Mouse (Mus musculus) myocyte (in vitro differentiated cells): ENCODE measurements at regions not wholly inside any gene's neighbourhood (a gene's known extent, or its start where the extent isn't known, plus 50 kb on each side); places are given as distances from the start of the nearest gene placed in this dataset.

Experiments used
- H3K27me3 ChIP-seq: one replicate; pipeline ENCODE4 v1.6.1; 2011; ENCODE audit not compliant: control insufficient read depth, insufficient read depth, insufficient read length
- H3K36me3 ChIP-seq: one replicate; pipeline ENCODE4 v1.6.1; 2011; ENCODE audit not compliant: control insufficient read depth, insufficient read depth
- H3K4me2 ChIP-seq: one replicate; pipeline ENCODE4 v1.6.1; 2011; ENCODE audit warnings: low read depth, control low read depth
- H3K4me3 ChIP-seq: one replicate; pipeline ENCODE4 v1.5.1; 2011; ENCODE audit warnings: mild to moderate bottlenecking, control low read depth, moderate library complexity
- H3K79me2 ChIP-seq: one replicate; pipeline ENCODE4 v1.6.1; 2011; ENCODE audit not compliant: control insufficient read depth, insufficient read depth
- H3ac ChIP-seq: one replicate; pipeline ENCODE4 v1.6.1; 2011; ENCODE audit not compliant: control insufficient read depth, insufficient read length
- CEBPB ChIP-seq: IDR thresholded peaks from 2 replicates; pipeline ENCODE4 v1.6.1; 2011; ENCODE audit warnings: mild to moderate bottlenecking, moderate library complexity; ENCODE audit not compliant: poor library complexity, insufficient read depth, severe bottlenecking
- E2F4 ChIP-seq: IDR thresholded peaks from one replicate; pipeline ENCODE4 v1.6.1; 2011; ENCODE audit warnings: mild to moderate bottlenecking, control low read depth, moderate library complexity; ENCODE audit not compliant: insufficient read depth
- MAX ChIP-seq: IDR thresholded peaks from one replicate; pipeline ENCODE4 v1.6.1; 2011; ENCODE audit warnings: low read depth, mild to moderate bottlenecking, control low read depth
- MYOD1 ChIP-seq, 3 experiments: IDR thresholded peaks; one replicate each; pipeline ENCODE4 v1.6.1; 2011; ENCODE audit warnings: control low read depth in 2 of 3, low read depth in 2 of 3, mild to moderate bottlenecking in 2 of 3, moderate library complexity in 1 of 3; ENCODE audit not compliant: insufficient read length in 2 of 3, control insufficient read depth in 1 of 3
- MYOG ChIP-seq, 3 experiments: IDR thresholded peaks; one replicate each; pipeline ENCODE4 v1.6.1; 2011; ENCODE audit warnings: control low read depth in 2 of 3, low read depth in 2 of 3, mild to moderate bottlenecking in 2 of 3; ENCODE audit not compliant: insufficient read length in 2 of 3, control insufficient read depth in 1 of 3, insufficient read depth in 1 of 3
- POLR2A ChIP-seq: IDR thresholded peaks from one replicate; pipeline ENCODE4 v1.6.1; 2011; ENCODE audit warnings: low read depth, mild to moderate bottlenecking, control low read depth, moderate library complexity; ENCODE audit not compliant: insufficient read length
- POLR2AphosphoS2 ChIP-seq: IDR thresholded peaks from one replicate; pipeline ENCODE4 v1.6.1; 2011; ENCODE audit warnings: low read depth, control low read depth; ENCODE audit not compliant: insufficient read length
- REST ChIP-seq: IDR thresholded peaks from one replicate; pipeline ENCODE4 v1.6.1; 2011; ENCODE audit warnings: mild to moderate bottlenecking, control low read depth, moderate library complexity; ENCODE audit not compliant: insufficient read depth, insufficient read length
- SRF ChIP-seq: IDR thresholded peaks from one replicate; pipeline ENCODE4 v1.6.1; 2011; ENCODE audit warnings: low read depth; ENCODE audit not compliant: control insufficient read depth, insufficient read length
- TCF12 ChIP-seq: IDR thresholded peaks from one replicate; pipeline ENCODE4 v1.6.1; 2011; ENCODE audit warnings: mild to moderate bottlenecking, control low read depth; ENCODE audit not compliant: poor library complexity, insufficient read depth, severe bottlenecking
- TCF3 ChIP-seq: IDR thresholded peaks from one replicate; pipeline ENCODE4 v1.6.1; 2011; ENCODE audit warnings: low read depth, control low read depth; ENCODE audit not compliant: insufficient read length
- USF1 ChIP-seq: IDR thresholded peaks from one replicate; pipeline ENCODE4 v1.6.1; 2011; ENCODE audit warnings: low read depth, mild to moderate bottlenecking, control low read depth, moderate library complexity

DNA sequence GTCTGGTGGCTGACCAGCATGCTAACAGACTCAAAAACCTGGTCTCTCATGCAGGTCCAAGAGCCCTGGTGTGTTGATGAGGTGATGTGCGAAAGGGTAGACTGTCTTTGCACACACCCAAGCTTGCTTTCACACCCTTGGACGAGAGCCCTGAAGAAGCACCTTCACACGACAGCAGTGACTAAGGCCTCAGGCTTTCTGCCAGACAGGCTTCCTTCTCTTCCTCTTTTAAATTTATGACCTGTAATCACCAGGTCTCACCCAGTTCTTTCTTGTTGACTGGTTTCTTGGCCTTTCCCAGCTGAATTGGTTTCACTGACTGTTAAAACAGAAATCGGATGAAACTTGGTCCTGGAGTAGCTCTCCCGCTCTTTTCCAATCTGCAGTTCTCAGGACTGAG lies 210.5 kb upstream of the Egln3 start:
- Histone ChIP-seq H3ac (no peak overlapping the region), H3K36me3 (no peaks in the 10 kb centered on the region), H3K79me2 (no peaks in the 10 kb centered on the region), H3K4me2 (no peak overlapping the region), H3K4me3 (no peak overlapping the region), H3K27me3 (no peaks in the 10 kb centered on the region)
- TF ChIP-seq POLR2A, result no peak
- no peak for TF ChIP-seq CEBPB
- TF ChIP-seq REST, result no peak

DNA sequence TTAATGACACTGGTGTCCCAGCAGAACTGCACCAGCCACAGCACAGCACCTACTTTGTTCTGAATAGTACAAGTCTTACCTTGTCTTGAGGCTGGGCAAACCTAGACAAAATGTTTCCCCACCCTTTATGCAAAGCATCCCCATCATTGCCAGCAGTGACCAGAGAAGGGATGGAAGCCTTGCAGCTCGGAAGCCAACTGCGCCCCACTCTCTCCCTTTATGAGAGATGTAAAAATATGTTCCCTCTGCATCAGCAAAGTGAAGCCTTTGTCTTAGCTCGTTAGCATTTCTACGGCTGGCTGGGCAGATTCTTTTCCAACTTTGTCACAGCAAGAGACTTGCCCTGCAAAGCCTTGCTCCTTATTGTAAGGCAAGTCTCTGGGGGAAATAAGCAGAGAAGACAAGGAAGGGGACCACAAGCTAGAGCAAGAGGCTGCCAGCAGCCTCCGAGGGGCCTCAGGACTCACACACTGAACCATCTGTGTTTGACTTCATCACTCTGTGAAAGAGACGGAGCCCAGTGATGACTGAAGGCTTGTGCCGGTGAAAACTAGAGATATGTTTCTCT lies 206.5 kb upstream of the Egln3 start:
- no peak for TF ChIP-seq TCF3
- TF ChIP-seq POLR2AphosphoS2, result no peak
- TF ChIP-seq MYOG (IDR thresholded peaks at IDR 0.05; ENCODE audit: control insufficient read depth in 1 of 3, insufficient read depth in 1 of 3, insufficient read length in 2 of 3, low read depth in 2 of 3), result no peak
- no peak for TF ChIP-seq SRF

DNA sequence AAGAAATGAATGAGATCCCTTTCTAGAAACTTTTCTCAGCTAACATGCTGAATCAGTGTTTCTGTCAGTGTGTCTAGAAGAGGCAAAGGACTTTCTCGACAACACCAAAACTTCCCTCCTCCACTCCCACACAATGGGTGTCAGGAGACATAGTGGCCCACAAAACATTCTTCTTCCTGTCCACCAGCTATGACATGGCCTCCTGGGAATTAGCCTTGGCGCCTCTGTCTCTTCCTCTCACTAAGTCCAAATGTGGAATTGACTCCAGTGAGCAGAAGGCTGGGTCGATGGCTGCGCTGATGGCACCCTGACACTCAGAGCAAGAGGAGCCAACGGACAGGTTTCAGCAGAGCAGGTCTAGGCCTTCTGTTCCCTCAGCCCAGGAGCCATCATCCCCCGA lies 205.2 kb upstream of the Egln3 start:
- no peaks in the 10 kb centered on the region for H3K36me3 ChIP-seq
- no peak overlapping the region for H3K4me2 ChIP-seq
- no peak for TF ChIP-seq USF1
- TF ChIP-seq CEBPB, result no peak
- no peak for TF ChIP-seq TCF12
- H3K4me3 ChIP-seq, result no peak overlapping the region
- no peaks in the 10 kb centered on the region for H3K27me3 ChIP-seq
- H3K79me2 ChIP-seq, result no peaks in the 10 kb centered on the region
- H3ac ChIP-seq, result no peak overlapping the region

More for the DNA sequence above, 206.5 kb upstream of the Egln3 start:
- Histone ChIP-seq H3ac (no peak overlapping the region), H3K79me2 (no peaks in the 10 kb centered on the region), H3K4me2 (no peak overlapping the region), H3K27me3 (no peaks in the 10 kb centered on the region), H3K36me3 (no peaks in the 10 kb centered on the region), H3K4me3 (no peak overlapping the region)

DNA sequence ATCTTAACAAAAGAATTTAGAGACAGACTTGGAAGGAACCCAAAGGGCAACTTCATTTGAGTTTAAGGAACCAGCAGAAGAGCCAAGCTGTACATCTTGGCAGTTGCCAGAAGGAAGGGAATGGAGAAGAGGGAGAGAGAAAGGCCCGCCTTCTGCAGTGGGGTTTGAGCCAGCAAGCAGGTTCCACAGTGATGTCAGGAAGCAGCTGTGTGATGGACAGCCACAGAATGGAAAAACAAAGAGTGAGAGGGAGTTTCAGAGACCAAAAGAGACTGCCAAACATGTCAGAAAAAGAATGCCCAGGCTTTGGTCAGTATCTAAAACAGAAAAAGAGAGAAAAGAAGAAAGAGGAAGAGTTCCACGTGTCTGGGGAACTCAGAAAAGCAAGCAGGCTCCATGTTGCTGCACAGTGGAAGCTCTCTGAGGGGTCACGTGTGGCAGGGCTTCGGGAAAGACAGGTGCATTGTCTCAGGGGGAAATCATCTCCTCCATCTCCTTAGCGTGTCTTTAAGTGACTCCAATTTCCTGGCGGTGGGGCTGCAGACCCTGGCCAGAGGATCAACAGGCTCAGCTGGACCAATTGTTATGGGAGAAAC lies 203.7 kb upstream of the Egln3 start:
- no peaks in the 10 kb centered on the region for H3K27me3 ChIP-seq
- no peak overlapping the region for H3K4me2 ChIP-seq
- no peaks in the 10 kb centered on the region for H3K36me3 ChIP-seq
- TF ChIP-seq MYOG (IDR thresholded peaks at IDR 0.05; ENCODE audit: control insufficient read depth in 1 of 3, insufficient read depth in 1 of 3, insufficient read length in 2 of 3, low read depth in 2 of 3) (no peak), POLR2A (no peak), SRF (no peak), MYOD1 (IDR thresholded peaks at IDR 0.05; ENCODE audit: control insufficient read depth in 1 of 3, insufficient read length in 2 of 3, low read depth in 2 of 3) (peak; percentile 13 to 50 (median 16)), CEBPB (no peak)
- H3K79me2 ChIP-seq, result no peaks in the 10 kb centered on the region
- no peak overlapping the region for H3ac ChIP-seq
- no peak overlapping the region for H3K4me3 ChIP-seq

DNA sequence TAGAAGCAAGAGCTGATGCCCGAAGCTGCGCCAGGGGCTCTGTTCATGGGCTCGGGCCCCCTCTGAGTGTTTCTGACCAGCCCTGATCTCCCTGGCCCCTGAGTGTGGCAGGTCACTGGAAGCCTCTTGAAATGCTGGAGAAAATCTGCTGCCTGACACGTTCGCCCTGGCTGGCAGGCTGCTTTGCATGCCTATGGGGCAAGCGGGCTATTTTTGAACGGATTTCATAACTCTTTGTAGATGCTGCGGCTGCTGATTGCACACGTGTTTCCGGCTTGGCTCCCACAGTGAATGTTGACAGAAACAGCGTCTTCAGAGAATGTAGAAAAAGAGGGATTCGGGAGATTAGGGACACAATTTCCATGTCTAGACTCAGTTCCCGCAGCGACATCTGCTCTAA lies 201.4 kb upstream of the Egln3 start:
- TF ChIP-seq CEBPB (peak; percentile 68; the same call in 1 of the 2 replicates), MYOG (IDR thresholded peaks at IDR 0.05; ENCODE audit: control insufficient read depth in 1 of 3, insufficient read depth in 1 of 3, insufficient read length in 2 of 3, low read depth in 2 of 3) (peak in 1 of 3 experiments; percentile 42), MYOD1 (IDR thresholded peaks at IDR 0.05; ENCODE audit: control insufficient read depth in 1 of 3, insufficient read length in 2 of 3, low read depth in 2 of 3) (no peak), USF1 (peak; percentile 31)
- no peaks in the 10 kb centered on the region for H3K36me3 ChIP-seq
- H3ac ChIP-seq, result no peak overlapping the region
- H3K79me2 ChIP-seq, result no peaks in the 10 kb centered on the region
- peak overlapping the region; percentile 58 for H3K4me2 ChIP-seq
- H3K27me3 ChIP-seq, result no peaks in the 10 kb centered on the region
- no peak overlapping the region for H3K4me3 ChIP-seq

DNA sequence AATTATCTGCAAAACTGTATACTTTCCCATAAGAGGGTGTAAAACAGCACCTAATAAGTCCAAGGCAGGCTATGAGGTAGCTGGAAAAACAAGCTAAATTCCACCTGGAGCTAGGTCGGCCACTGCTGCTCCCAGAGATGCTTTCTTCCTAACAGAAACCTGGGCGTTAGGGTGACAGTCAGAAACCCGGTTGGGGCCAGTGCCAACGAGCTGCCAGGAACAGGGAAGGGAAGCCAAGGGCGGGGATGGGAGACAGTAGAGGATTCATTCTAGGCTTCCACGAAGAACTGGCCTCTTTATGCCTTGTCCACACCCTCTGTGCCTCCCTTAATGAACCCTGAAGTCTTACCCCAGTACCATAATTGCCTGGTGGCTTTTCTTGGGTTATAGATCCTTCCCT lies 198.9 kb upstream of the Egln3 start:
- Histone ChIP-seq H3K4me2 (no peak overlapping the region), H3ac (no peak overlapping the region), H3K4me3 (no peak overlapping the region), H3K27me3 (no peaks in the 10 kb centered on the region), H3K79me2 (no peaks in the 10 kb centered on the region), H3K36me3 (no peaks in the 10 kb centered on the region)
- TF ChIP-seq MYOG (IDR thresholded peaks at IDR 0.05; ENCODE audit: control insufficient read depth in 1 of 3, insufficient read depth in 1 of 3, insufficient read length in 2 of 3, low read depth in 2 of 3), result no peak
- no peak for TF ChIP-seq POLR2A
- no peak for TF ChIP-seq USF1
- no peak for TF ChIP-seq E2F4
- TF ChIP-seq MAX, result no peak
- TF ChIP-seq POLR2AphosphoS2, result no peak
- no peak for TF ChIP-seq TCF12
- no peak for TF ChIP-seq SRF
- no peak for TF ChIP-seq MYOD1 (IDR thresholded peaks at IDR 0.05; ENCODE audit: control insufficient read depth in 1 of 3, insufficient read length in 2 of 3, low read depth in 2 of 3)
- TF ChIP-seq CEBPB, result no peak
- TF ChIP-seq TCF3, result no peak
- no peak for TF ChIP-seq REST
